Mouse (Mus musculus) heart, embryonic 15.5 days (tissue): Measurements from ENCODE around the gene Adpgk. TPM values are rescaled to one million over a fixed set of nuclear protein-coding genes. Genes with fewer than 3 reads are reported as not detected.

Experiments
- ATAC-seq: fragments of 200-750 bp; cut with Nextera tagmentation; replicated peaks from 2 replicates; pipeline ENCODE4 v1.8.0; 2017; ENCODE audit warnings: low read depth, moderate TSS enrichment; ENCODE audit not compliant: insufficient number of reproducible peaks, insufficient read depth, low FRiP score
- H3K27ac ChIP-seq: fragments of 300-500 bp; sonication (generic); 2 replicates; pipeline ENCODE4 v1.5.1; 2015; ENCODE audit warnings: mild to moderate bottlenecking, inconsistent platforms
- H3K27me3 ChIP-seq: fragments of 300-500 bp; sonication (generic); 2 replicates; pipeline ENCODE4 v1.6.1; 2015; ENCODE audit warnings: inconsistent platforms
- H3K36me3 ChIP-seq: fragments of 300-500 bp; sonication (generic); 2 replicates; pipeline ENCODE4 v1.6.1; 2015; ENCODE audit warnings: mild to moderate bottlenecking, inconsistent platforms
- H3K4me1 ChIP-seq: fragments of 300-500 bp; sonication (generic); replicated peaks from 2 replicates; pipeline ENCODE4 v1.6.1; 2015; ENCODE audit warnings: inconsistent platforms
- H3K4me2 ChIP-seq: fragments of 300-500 bp; sonication (generic); 2 replicates; pipeline ENCODE4 v1.6.1; 2015; ENCODE audit warnings: inconsistent platforms, mild to moderate bottlenecking, moderate library complexity
- H3K4me3 ChIP-seq: fragments of 300-500 bp; sonication (generic); 2 replicates; pipeline ENCODE4 v1.5.1; 2015; ENCODE audit warnings: mild to moderate bottlenecking, inconsistent platforms
- H3K9ac ChIP-seq: fragments of 300-500 bp; sonication (generic); 2 replicates; pipeline ENCODE4 v1.6.1; 2015; ENCODE audit warnings: mild to moderate bottlenecking, inconsistent platforms
- H3K9me3 ChIP-seq: fragments of 300-500 bp; sonication (generic); replicated peaks from 2 replicates; pipeline ENCODE4 v1.6.1; 2016; ENCODE audit warnings: inconsistent platforms
- WGBS: fragments of 180-500 bp; shearing (Covaris S2); methylation state at CpG from one replicate; pipeline ENCODE4 v1.1.7; 2015; ENCODE audit warnings: mixed read lengths; 5-methylcytosine and 5-hydroxymethylcytosine counted together
- polyA plus RNA-seq: library from polyadenylated mRNA; unstranded; fragments of >200 nt; fragmentation: Nextera tagmentation; extraction: Ambion mirVana; gene quantifications from 2 replicates; pipeline ENCODE4 v1.2.1, GENCODE M21; 2015

The Adpgk gene
- 17.8 and 24.3 TPM in 2 replicates for polyA plus RNA-seq

DNA sequence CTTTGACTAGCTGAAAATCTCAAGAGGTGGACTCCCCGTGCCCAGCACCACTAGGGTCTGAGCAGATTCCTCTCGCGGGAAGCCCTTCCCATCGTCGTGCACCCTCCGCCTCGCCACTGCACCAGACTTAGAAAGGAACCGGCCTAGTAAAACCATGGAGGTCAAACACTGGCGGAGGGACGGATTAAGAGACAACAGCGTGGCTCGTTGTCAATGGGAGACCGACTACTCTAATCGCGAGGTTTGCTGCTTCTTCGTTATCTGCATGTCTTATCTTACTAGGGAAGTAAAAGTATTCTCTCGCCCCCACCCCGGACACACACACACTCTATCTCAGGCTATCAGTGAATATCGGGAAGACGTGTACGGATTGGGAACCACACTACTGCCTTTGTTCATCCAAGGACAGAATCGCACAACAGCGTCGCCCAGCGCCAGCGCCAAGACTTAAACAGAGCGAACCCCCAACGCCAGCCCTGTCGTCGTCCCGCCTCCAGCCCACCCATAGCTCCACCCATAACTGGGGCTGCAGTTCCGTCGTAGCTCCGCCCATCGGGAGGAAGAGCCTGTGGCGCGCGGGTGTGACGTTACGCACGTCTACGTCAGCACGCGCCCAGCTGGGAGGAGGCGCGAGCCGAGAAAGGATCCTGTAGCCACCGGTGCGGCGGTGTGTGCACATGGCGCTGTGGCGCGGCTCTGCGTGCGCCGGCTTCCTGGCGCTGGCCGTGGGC, at the start of gene Adpgk:
Adpgk (plus strand) TSS at position 602 of the 731 bp plus-strand sequence.
- no peaks in the 10 kb centered on the region for H3K27me3 ChIP-seq
- H3K4me2 ChIP-seq: peak within 1 kb of the TSS; percentile 86
- H3K36me3 ChIP-seq: no peaks in the 10 kb centered on the region
- peak within 1 kb of the TSS; percentile 80 for H3K4me3 ChIP-seq
- H3K4me1 ChIP-seq: peaks cover 20% of the 10 kb centered on the region
- WGBS: under 1% methylated on average over 58 of the region's 58 CpGs
- H3K9ac ChIP-seq: peak within 1 kb of the TSS; percentile 78
- peak within 1 kb of the TSS; percentile 93 for H3K27ac ChIP-seq
- peak; percentile 98 for ATAC-seq
- no peaks in the 10 kb centered on the region for H3K9me3 ChIP-seq

DNA sequence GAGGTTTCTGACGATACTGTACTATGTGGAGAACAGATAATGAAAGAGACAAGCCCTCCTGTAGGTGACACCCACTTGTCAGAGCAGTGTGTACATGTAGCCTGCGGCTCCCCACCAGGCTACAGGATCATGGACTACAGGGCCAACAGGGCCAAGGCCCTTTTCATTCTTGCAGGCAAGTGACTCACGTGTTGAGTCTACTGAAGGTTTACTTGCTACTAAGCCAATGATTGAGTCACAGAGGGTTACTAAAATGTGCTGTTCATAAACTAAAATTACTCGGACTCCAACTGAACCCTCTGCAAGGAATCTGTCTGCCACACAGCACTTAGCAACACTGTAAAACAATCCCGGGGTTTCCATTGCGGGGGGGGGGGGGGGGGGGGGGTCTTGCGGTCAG, 46.2 kb upstream of the Adpgk start:
- no peak for ATAC-seq
- H3K4me3 ChIP-seq: no peak overlapping the region
- 43% methylated on average over 7 of the region's 7 CpGs for WGBS

DNA sequence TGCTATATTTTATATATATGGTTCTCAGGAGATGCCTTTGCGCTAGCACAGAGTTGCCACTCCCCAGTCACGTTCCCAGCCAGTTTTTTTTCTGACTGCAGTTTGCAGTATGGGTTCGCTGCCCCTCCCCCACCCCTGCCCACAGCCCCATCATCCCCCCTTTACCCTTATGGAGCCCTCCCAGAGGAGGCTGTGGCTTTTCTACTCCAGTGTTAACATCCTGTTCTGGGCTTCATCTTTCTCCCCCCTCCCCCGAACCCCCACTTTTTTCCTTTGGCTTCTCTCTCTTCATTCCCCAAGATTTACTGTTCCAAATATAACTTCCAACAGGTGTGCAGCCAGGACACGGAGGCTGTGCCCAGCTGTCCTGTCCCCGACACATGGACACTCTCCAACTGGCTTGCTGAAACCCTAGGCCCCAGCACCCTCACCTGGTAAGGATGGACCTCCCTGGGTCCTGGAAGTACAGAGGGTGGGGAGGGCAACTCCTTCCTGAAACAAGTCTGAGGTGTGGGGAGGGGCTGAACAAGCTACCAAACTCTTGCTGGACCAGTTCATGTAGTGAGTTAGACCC, 44.8 kb upstream of the Adpgk start:
- whole genome bisulfite sequencing: 46% methylated on average over 6 of the region's 6 CpGs
- no peak overlapping the region for H3K4me3 ChIP-seq
- no peaks in the 10 kb centered on the region for H3K9me3 ChIP-seq
- ATAC-seq: no peak
- no peak overlapping the region for H3K27ac ChIP-seq
- no peaks in the 10 kb centered on the region for H3K36me3 ChIP-seq
- no peaks in the 10 kb centered on the region; the same call in 1 of the 2 replicates for H3K4me1 ChIP-seq
- no peak overlapping the region for H3K9ac ChIP-seq
- H3K27me3 ChIP-seq: no peaks in the 10 kb centered on the region
- no peak overlapping the region for H3K4me2 ChIP-seq

More for the DNA sequence above, 46.2 kb upstream of the Adpgk start:
- Histone ChIP-seq H3K9ac (no peak overlapping the region), H3K27ac (no peak overlapping the region), H3K36me3 (no peaks in the 10 kb centered on the region), H3K4me1 (no peaks in the 10 kb centered on the region; the same call in 1 of the 2 replicates), H3K4me2 (no peak overlapping the region), H3K27me3 (no peaks in the 10 kb centered on the region), H3K9me3 (no peaks in the 10 kb centered on the region)

DNA sequence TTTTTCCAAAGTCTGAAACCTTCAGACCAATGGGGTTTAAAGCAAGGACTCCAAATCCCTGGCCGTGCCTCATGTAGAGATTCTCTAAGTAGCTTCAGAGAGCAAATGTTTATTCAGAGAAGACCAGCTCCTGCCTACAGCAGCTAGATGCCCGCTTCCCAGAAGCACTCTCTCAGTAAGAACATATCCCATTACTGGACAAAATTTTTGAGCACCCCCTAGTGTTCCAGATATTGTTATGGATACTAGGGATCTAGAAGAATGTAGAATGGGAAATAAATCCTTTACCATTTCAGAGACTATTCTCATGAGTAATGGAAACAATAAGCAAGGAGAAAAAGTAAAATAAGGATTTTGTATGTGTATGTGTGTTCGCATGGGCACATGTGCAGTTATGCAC, 42.0 kb upstream of the Adpgk start:
- WGBS: 74% methylated on average over 3 of the region's 3 CpGs
- H3K27ac ChIP-seq: no peak overlapping the region
- H3K4me1 ChIP-seq: no peaks in the 10 kb centered on the region; the same call in 1 of the 2 replicates
- no peak overlapping the region for H3K4me2 ChIP-seq
- H3K4me3 ChIP-seq: no peak overlapping the region
- no peaks in the 10 kb centered on the region for H3K9me3 ChIP-seq
- no peaks in the 10 kb centered on the region for H3K36me3 ChIP-seq
- no peaks in the 10 kb centered on the region for H3K27me3 ChIP-seq
- no peak for ATAC-seq
- no peak overlapping the region for H3K9ac ChIP-seq

DNA sequence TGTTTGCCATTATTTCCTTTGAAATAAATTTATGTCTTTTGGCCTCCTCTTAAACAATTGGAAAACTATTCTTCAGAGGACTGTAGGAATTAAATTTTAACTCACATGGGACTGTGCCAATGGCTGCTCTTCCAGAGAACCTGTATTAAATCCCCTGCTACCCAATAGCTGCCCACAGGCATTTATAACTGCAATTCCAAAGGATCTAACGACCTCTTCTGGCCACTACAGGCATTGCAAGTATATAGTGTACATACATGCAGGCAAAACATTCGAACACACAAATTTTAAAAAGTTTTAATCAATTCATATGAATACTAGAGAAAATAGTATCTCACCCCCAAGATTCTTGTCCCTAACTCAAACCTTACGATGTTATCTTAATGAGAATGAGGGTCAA, 41.1 kb upstream of the Adpgk start:
- Histone ChIP-seq H3K4me2 (no peak overlapping the region), H3K9me3 (no peaks in the 10 kb centered on the region), H3K4me1 (peaks cover 8% of the 10 kb centered on the region), H3K4me3 (no peak overlapping the region), H3K27ac (no peak overlapping the region), H3K27me3 (no peaks in the 10 kb centered on the region), H3K9ac (no peak overlapping the region), H3K36me3 (no peaks in the 10 kb centered on the region)
- ATAC-seq: no peak
- WGBS: 60% methylated on average over 3 of the region's 3 CpGs

DNA sequence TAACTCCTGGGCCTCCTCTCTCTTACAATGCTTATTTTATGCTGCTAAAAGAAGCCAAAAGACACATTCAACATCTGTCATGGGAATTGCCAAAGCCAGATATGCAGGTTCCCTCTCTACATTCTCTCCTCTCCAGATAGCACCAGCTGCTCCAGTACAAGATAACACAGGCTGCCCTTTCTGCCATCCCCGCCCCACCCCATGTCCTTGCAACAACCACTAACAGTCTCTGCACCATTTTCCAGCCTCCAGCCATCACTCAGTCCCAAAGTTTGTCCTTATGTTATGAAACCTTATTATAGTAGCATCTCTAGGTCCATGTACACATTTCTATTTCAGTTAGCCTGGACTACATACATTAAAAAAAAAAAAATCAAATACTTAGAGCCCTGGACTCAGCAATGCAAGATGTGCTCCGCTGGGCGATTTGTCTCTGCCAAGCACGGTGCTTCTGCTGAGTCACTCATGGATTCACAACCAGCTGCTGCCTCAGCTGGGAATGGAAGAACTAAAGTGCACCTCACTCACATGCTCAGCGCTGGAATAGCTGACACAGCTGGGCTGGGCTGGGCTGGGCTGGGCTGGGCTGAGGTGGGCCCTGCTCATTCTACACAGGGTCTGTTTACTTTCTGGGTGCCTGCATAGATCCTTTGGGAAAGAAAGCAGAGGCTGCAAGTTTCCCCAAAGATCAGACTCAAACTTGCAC, 36.5 kb upstream of the Adpgk start:
- H3K4me3 ChIP-seq: no peak overlapping the region
- H3K36me3 ChIP-seq: no peaks in the 10 kb centered on the region
- H3K27me3 ChIP-seq: no peaks in the 10 kb centered on the region
- no peak overlapping the region for H3K4me2 ChIP-seq
- H3K9me3 ChIP-seq: no peaks in the 10 kb centered on the region
- H3K9ac ChIP-seq: no peak overlapping the region
- ATAC-seq: no peak
- 52% methylated on average over 5 of the region's 5 CpGs for WGBS
- no peak overlapping the region for H3K27ac ChIP-seq
- peaks cover 10% of the 10 kb centered on the region for H3K4me1 ChIP-seq

DNA sequence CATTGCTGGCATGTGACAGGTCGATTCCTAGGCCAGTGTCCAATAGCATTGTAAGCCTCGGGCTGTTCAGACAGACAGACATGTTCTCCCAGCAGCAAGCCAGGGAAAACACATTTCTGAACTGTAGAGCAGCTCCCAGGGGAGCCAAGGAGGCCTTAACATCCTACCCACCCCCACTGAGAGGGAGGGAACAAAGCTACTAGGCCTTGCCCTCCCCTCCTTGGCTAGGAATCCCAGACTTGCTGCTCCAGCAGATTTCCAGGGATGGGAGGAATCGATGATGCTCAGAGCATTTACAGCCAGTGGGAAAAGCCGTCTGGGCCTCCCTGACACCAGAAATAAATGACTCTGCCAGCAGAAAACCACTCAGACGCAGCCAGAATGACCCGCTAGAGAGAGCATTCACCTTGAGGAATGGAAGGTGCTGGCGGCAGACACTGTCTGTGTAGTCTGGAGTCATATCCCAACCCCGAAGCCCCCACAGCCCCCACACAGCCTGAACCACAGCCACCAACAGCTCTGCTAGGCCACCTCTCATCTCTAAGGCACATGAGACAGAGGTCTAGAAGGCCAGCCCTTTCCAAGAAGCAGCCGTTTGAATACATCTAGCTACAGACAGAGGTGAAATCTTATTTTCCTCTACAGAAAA, 31.4 kb upstream of the Adpgk start:
- Histone ChIP-seq H3K36me3 (no peaks in the 10 kb centered on the region), H3K9me3 (no peaks in the 10 kb centered on the region), H3K9ac (no peak overlapping the region), H3K4me2 (no peak overlapping the region), H3K27ac (no peak overlapping the region), H3K27me3 (no peaks in the 10 kb centered on the region), H3K4me3 (no peak overlapping the region), H3K4me1 (peaks cover 5% of the 10 kb centered on the region)
- WGBS: 42% methylated on average over 9 of the region's 9 CpGs
- ATAC-seq: no peak; the same call in 1 of the 2 replicates

DNA sequence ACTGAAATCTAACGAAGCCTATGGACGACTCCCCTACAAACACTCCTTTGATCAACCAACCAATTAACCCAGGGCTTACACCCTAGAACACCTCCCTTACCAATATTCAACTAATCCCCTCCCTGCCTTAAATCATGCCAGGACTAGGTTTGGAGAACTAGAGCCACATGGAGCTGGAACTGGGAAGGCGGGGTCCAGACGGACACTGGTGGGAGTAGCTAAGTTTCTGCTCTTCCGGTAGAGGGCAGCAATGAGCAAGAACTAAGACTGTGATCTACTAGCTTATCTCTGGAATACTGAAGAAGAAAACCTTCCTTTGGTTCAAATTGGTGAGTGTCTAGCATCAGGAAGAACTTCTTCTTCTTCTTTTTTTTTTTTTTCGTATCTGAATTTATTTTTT, 25.0 kb upstream of the Adpgk start:
- Histone ChIP-seq H3K4me1 (peaks cover 4% of the 10 kb centered on the region; the same call in 1 of the 2 replicates), H3K4me2 (no peak overlapping the region), H3K9me3 (no peaks in the 10 kb centered on the region), H3K27ac (no peak overlapping the region), H3K9ac (no peak overlapping the region), H3K27me3 (no peaks in the 10 kb centered on the region), H3K4me3 (no peak overlapping the region), H3K36me3 (no peaks in the 10 kb centered on the region)
- ATAC-seq: no peak
- WGBS: 49% methylated on average over 6 of the region's 6 CpGs

DNA sequence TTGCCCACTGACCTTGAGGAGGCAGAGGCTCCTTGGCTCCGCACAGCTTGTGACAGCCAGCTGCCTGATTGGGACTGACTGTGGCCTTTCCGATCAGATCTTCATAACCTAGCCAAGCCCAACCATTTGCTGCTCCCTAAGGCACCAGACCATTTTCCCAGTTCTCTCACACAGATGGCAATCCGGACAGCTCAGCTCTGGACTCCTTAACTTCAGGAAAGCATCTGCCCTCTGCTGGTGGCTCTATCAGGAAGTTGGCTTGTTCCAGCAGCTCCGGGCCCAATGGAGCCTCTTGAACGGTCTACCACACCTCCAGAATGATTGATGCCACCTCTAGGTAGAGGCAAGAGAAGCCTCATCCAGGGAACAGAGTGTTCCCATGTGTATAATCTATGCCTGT, 21.6 kb upstream of the Adpgk start:
- H3K4me1 ChIP-seq: peaks cover 12% of the 10 kb centered on the region
- H3K9me3 ChIP-seq: no peaks in the 10 kb centered on the region
- H3K4me3 ChIP-seq: no peak overlapping the region
- 14% methylated on average over 5 of the region's 5 CpGs for WGBS
- H3K27ac ChIP-seq: no peak overlapping the region
- no peak overlapping the region for H3K9ac ChIP-seq
- no peak overlapping the region for H3K4me2 ChIP-seq
- peak; percentile 63 for ATAC-seq
- H3K36me3 ChIP-seq: no peaks in the 10 kb centered on the region
- H3K27me3 ChIP-seq: no peaks in the 10 kb centered on the region

DNA sequence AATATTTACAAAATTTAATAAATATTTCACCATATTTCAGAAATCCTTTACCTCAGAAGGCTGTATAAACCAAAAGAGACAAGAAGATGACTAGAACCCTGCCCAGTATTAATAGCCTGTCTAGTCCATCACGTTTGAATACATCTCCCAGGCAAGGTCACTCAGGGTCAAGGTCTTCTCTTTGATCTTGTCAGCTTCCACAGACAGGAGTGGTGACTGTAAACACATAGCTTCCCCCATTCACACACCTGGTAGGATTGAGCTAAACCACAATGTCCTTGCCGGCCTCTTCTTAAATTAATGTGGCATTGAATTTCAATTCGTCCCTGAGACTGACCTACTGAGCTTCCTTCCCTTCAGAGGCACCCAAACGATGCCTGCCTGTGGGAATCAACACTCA, 20.3 kb upstream of the Adpgk start:
- peaks cover 12% of the 10 kb centered on the region for H3K4me1 ChIP-seq
- no peaks in the 10 kb centered on the region for H3K27me3 ChIP-seq
- no peaks in the 10 kb centered on the region for H3K9me3 ChIP-seq
- ATAC-seq: no peak
- no peak overlapping the region for H3K4me2 ChIP-seq
- H3K9ac ChIP-seq: no peak overlapping the region
- no peak overlapping the region for H3K4me3 ChIP-seq
- no peak overlapping the region for H3K27ac ChIP-seq
- WGBS: 35% methylated on average over 4 of the region's 4 CpGs
- H3K36me3 ChIP-seq: no peaks in the 10 kb centered on the region

DNA sequence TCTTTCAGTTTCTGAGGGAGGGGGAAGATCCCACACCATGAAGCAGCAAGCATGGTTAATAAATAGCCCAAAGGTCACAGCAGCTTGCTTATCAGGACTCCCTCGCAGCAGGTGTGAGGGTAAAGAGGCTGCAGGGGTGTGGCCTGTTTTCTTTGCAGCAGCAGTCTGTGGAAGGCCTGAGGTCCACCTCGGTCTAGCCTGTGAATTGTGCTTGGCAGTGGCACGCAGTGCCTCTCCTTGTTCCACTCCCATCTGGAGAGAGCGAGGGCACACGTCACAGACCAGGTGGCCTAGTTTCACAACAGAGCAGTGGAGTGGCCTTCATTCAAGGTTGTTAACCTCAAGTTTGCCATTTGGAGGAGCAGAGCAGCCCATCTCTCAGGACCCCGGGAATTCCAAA, 19.6 kb upstream of the Adpgk start:
- peak; percentile 56 for ATAC-seq
- no peak overlapping the region for H3K9ac ChIP-seq
- no peaks in the 10 kb centered on the region for H3K27me3 ChIP-seq
- no peaks in the 10 kb centered on the region for H3K36me3 ChIP-seq
- H3K4me1 ChIP-seq: peaks cover 12% of the 10 kb centered on the region
- no peak overlapping the region for H3K4me3 ChIP-seq
- no peak overlapping the region for H3K4me2 ChIP-seq
- WGBS: 32% methylated on average over 6 of the region's 6 CpGs
- no peak overlapping the region for H3K27ac ChIP-seq
- H3K9me3 ChIP-seq: no peaks in the 10 kb centered on the region
